Mouse (Mus musculus) MEL (cell line): ENCODE results near the gene Kctd13. TPM values are rescaled to one million over a fixed set of nuclear protein-coding genes. Genes with fewer than 3 reads are reported as not detected.

Experiments
- DNase-seq: peaks from one replicate; pipeline ENCODE4 v3.0.0; 2011; ENCODE audit warnings: low read depth, low spot score
- H3K27ac ChIP-seq: 2 replicates; pipeline ENCODE4 v1.5.1; 2012; ENCODE audit warnings: low read depth, mild to moderate bottlenecking, control low read depth, low read length, moderate library complexity; ENCODE audit not compliant: control insufficient read depth
- H3K27me3 ChIP-seq, 2 experiments: fragments of 150-350 bp in 1 of 2; sonication (generic) in 1 of 2; 2 replicates each; pipeline ENCODE4 v1.6.1; 2012; ENCODE audit warnings: low read length in 2 of 2, mild to moderate bottlenecking in 2 of 2, improper control_type of control experiment in 1 of 2, moderate library complexity in 1 of 2; ENCODE audit not compliant: insufficient read depth in 2 of 2, control insufficient read depth in 1 of 2
- H3K36me3 ChIP-seq, 2 experiments: 2 replicates each; pipeline ENCODE4 v1.6.1; 2012 to 2014; ENCODE audit warnings: low read length in 2 of 2, improper control_type of control experiment in 1 of 2, inconsistent platforms in 1 of 2, mild to moderate bottlenecking in 1 of 2; ENCODE audit not compliant: insufficient read depth in 2 of 2, control insufficient read depth in 1 of 2
- H3K4me1 ChIP-seq, 2 experiments: fragments of 150-350 bp in 1 of 2; sonication (generic) in 1 of 2; 2 replicates each; pipeline ENCODE4 v1.6.1; 2012; ENCODE audit warnings: low read length in 2 of 2, improper control_type of control experiment in 1 of 2, mild to moderate bottlenecking in 1 of 2; ENCODE audit not compliant: insufficient read depth in 2 of 2, control insufficient read depth in 1 of 2
- H3K4me3 ChIP-seq, 2 experiments: fragments of 150-350 bp in 1 of 2; sonication (generic) in 1 of 2; 2 replicates each; pipeline ENCODE4 v1.5.1; 2012; ENCODE audit warnings: low read depth in 2 of 2, low read length in 2 of 2, mild to moderate bottlenecking in 2 of 2, moderate library complexity in 2 of 2, control low read depth in 1 of 2, improper control_type of control experiment in 1 of 2; ENCODE audit not compliant: control insufficient read depth in 1 of 2, insufficient read depth in 1 of 2
- H3K79me2 ChIP-seq: 2 replicates; pipeline ENCODE4 v1.6.1; 2012; ENCODE audit warnings: mild to moderate bottlenecking, low read length, moderate library complexity; ENCODE audit not compliant: control insufficient read depth, poor library complexity, insufficient read depth
- H3K9ac ChIP-seq: 2 replicates; pipeline ENCODE4 v1.6.1; 2012; ENCODE audit warnings: low read depth, mild to moderate bottlenecking, control low read depth, low read length, moderate library complexity; ENCODE audit not compliant: control insufficient read depth, poor library complexity, severe bottlenecking
- H3K9me3 ChIP-seq: fragments of 150-350 bp; sonication (generic); replicated peaks from 2 replicates; pipeline ENCODE4 v1.6.1; 2012; ENCODE audit warnings: mild to moderate bottlenecking, low read length, improper control_type of control experiment, moderate library complexity; ENCODE audit not compliant: insufficient read depth
- CHD1 ChIP-seq: IDR thresholded peaks from 2 replicates; pipeline ENCODE4 v1.6.1; 2012; ENCODE audit warnings: low read depth, mild to moderate bottlenecking, inconsistent platforms, low read length, improper control_type of control experiment
- CTCF ChIP-seq, 3 experiments: IDR thresholded peaks in 2 of 3; conservative IDR thresholded peaks in 1 of 3; 2 replicates each; pipeline ENCODE4 v1.5.1; 2011 to 2012; ENCODE audit warnings: low read length in 3 of 3, low read depth in 2 of 3, mild to moderate bottlenecking in 2 of 3, improper control_type of control experiment in 1 of 3, inconsistent platforms in 1 of 3, mixed read lengths in 1 of 3, moderate library complexity in 1 of 3; ENCODE audit not compliant: control insufficient read depth in 1 of 3, insufficient read depth in 1 of 3, poor library complexity in 1 of 3, severe bottlenecking in 1 of 3
- ELF1 ChIP-seq: IDR thresholded peaks from 2 replicates; pipeline ENCODE4 v1.6.1; 2014; ENCODE audit warnings: low read depth, mild to moderate bottlenecking, inconsistent platforms, low read length, improper control_type of control experiment, moderate library complexity
- EP300 ChIP-seq, 2 experiments: IDR thresholded peaks; 2 replicates each; pipeline ENCODE4 v1.6.1; 2011; ENCODE audit warnings: improper control_type of control experiment in 2 of 2, low read length in 2 of 2, low read depth in 1 of 2, mild to moderate bottlenecking in 1 of 2
- GATA1 ChIP-seq: IDR thresholded peaks from 2 replicates; pipeline ENCODE4 v1.6.1; 2011; ENCODE audit warnings: low read depth, low read length, improper control_type of control experiment
- HCFC1 ChIP-seq: IDR thresholded peaks from 2 replicates; pipeline ENCODE4 v1.6.1; 2012; ENCODE audit warnings: low read depth, mild to moderate bottlenecking, inconsistent platforms, low read length, improper control_type of control experiment, moderate library complexity
- MAX ChIP-seq: IDR thresholded peaks from 2 replicates; pipeline ENCODE4 v1.6.1; 2011; ENCODE audit warnings: low read length, improper control_type of control experiment
- MAZ ChIP-seq: IDR thresholded peaks from 2 replicates; pipeline ENCODE4 v1.6.1; 2012; ENCODE audit warnings: low read depth, mild to moderate bottlenecking, inconsistent platforms, low read length, improper control_type of control experiment
- MEF2A ChIP-seq: IDR thresholded peaks from 2 replicates; pipeline ENCODE4 v1.6.1; 2014; ENCODE audit warnings: low read depth, mild to moderate bottlenecking, inconsistent platforms, low read length, improper control_type of control experiment; ENCODE audit not compliant: poor library complexity, insufficient replicate concordance, severe bottlenecking; ENCODE audit errors: extremely low read depth
- MXI1 ChIP-seq: IDR thresholded peaks from 2 replicates; pipeline ENCODE4 v1.6.1; 2011; ENCODE audit warnings: mild to moderate bottlenecking, low read depth, low read length, improper control_type of control experiment
- MYB ChIP-seq: IDR thresholded peaks from 2 replicates; pipeline ENCODE4 v1.6.1; 2011; ENCODE audit warnings: mild to moderate bottlenecking, low read depth, low read length, improper control_type of control experiment
- NELFE ChIP-seq: IDR thresholded peaks from 2 replicates; pipeline ENCODE4 v1.6.1; 2011; ENCODE audit warnings: low read depth, low read length, improper control_type of control experiment
- NRF1 ChIP-seq: IDR thresholded peaks from 2 replicates; pipeline ENCODE4 v1.6.1; 2014; ENCODE audit warnings: low read depth, mild to moderate bottlenecking, inconsistent platforms, low read length, improper control_type of control experiment, moderate library complexity; ENCODE audit not compliant: poor library complexity, insufficient read depth, severe bottlenecking
- POLR2A ChIP-seq, 2 experiments: IDR thresholded peaks; 2 replicates each; pipeline ENCODE4 v1.6.1; 2011 to 2012; ENCODE audit warnings: low read length in 2 of 2, mild to moderate bottlenecking in 2 of 2, control low read depth in 1 of 2, improper control_type of control experiment in 1 of 2, low read depth in 1 of 2, moderate library complexity in 1 of 2; ENCODE audit not compliant: control insufficient read depth in 1 of 2, insufficient read depth in 1 of 2, poor library complexity in 1 of 2
- POLR2AphosphoS2 ChIP-seq: IDR thresholded peaks from 2 replicates; pipeline ENCODE4 v1.6.1; 2011; ENCODE audit warnings: low read length, improper control_type of control experiment
- RAD21 ChIP-seq: IDR thresholded peaks from 2 replicates; pipeline ENCODE4 v1.6.1; 2011; ENCODE audit warnings: mild to moderate bottlenecking, low read depth, low read length, improper control_type of control experiment
- SIN3A ChIP-seq: IDR thresholded peaks from 2 replicates; pipeline ENCODE4 v1.6.1; 2012; ENCODE audit warnings: low read length, improper control_type of control experiment, inconsistent platforms
- TBP ChIP-seq: IDR thresholded peaks from 2 replicates; pipeline ENCODE4 v1.8.0; 2011; ENCODE audit warnings: low read depth, low read length, improper control_type of control experiment
- TCF12 ChIP-seq: IDR thresholded peaks from 2 replicates; pipeline ENCODE4 v1.6.1; 2014; ENCODE audit warnings: low read depth, mild to moderate bottlenecking, inconsistent platforms, low read length, improper control_type of control experiment, moderate library complexity
- UBTF ChIP-seq: IDR thresholded peaks from 2 replicates; pipeline ENCODE4 v1.6.1; 2012; ENCODE audit warnings: low read depth, mild to moderate bottlenecking, inconsistent platforms, low read length, improper control_type of control experiment, moderate library complexity, borderline replicate concordance; ENCODE audit not compliant: insufficient read depth
- ZC3H11A ChIP-seq: IDR thresholded peaks from 2 replicates; pipeline ENCODE4 v1.6.1; 2012; ENCODE audit warnings: low read depth, mild to moderate bottlenecking, inconsistent platforms, low read length, improper control_type of control experiment
- ZMIZ1 ChIP-seq: IDR thresholded peaks from 2 replicates; pipeline ENCODE4 v1.6.1; 2012; ENCODE audit warnings: low read depth, mild to moderate bottlenecking, inconsistent platforms, low read length, improper control_type of control experiment, moderate library complexity
- ZNF384 ChIP-seq: IDR thresholded peaks from 2 replicates; pipeline ENCODE4 v1.6.1; 2012; ENCODE audit warnings: low read depth, mild to moderate bottlenecking, inconsistent platforms, low read length, improper control_type of control experiment
- polyA plus RNA-seq, 2 experiments: library from polyadenylated mRNA; stranded (reverse) in 1 of 2; unstranded in 1 of 2; fragments of >175 nt in 1 of 2; fragments of >200 nt in 1 of 2; gene quantifications; 2 replicates each; pipeline versions ENCODE4 v1.2.1 to v1.2.4; 2012; ENCODE audit warnings: low replicate concordance in 2 of 2, low read depth in 1 of 2; ENCODE audit not compliant: insufficient read length in 2 of 2, insufficient read depth in 1 of 2, missing spikeins in 1 of 2
- total RNA-seq: library from RNA; depleted of rRNA; stranded (reverse); fragments of 300-350 nt; gene quantifications from 2 replicates; pipeline ENCODE4 v1.2.3, GENCODE M21; 2012; rRNA removed

Kctd13 gene
- total RNA-seq = 17.7 and 18.1 TPM in 2 replicates
- 10 to 100 TPM in 1 of 2 experiments, not detected in 1; 26.2 TPM for polyA plus RNA-seq

DNA sequence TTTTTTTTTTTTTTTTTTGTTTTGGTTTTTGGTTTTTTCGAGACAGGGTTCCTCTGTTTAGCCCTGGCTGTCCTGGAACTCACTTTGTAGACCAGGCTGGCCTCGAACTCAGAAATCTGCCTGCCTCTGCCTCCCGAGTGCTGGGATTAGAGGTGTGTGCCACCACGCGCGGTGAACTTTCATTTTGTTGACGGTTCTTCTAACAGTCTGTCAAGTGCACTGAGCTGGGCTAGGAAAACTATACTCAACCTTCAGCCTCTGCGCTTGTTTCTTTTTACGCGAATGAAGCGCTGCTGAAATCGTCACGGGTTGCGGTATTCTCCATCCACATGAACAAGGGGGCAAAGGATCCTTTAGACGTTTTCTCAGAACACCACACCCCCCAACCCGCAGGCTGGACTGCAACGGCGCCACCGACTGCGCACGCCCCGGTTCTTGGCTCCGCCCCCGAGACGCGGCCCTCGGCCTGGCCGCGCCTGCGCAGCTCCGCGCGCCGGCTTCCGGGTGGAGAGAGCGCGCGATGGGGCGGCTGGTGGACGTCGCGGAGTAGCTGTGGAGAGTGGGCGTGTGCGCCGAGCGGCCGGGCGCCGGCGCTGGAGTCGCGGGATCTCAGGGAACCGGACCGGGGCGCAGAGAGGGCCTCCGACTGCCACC lies at the start of gene Kctd13:
Gene Kctd13 (plus strand): TSS at position 496 of the 654 bp plus-strand sequence.
- H3K27ac ChIP-seq = peak within 1 kb of the TSS; percentile 85
- peak; percentile 100 for TF ChIP-seq NRF1
- peak; percentile 90 for TF ChIP-seq NELFE
- TF ChIP-seq ZC3H11A = no peak
- peak; percentile 53 for TF ChIP-seq TCF12
- TF ChIP-seq ELF1 = peak; percentile 98
- peak; percentile 74 to 82; a peak in 3 of 4 replicates for TF ChIP-seq POLR2A (IDR thresholded peaks at IDR 0.05; ENCODE audit: control insufficient read depth in 1 of 2, insufficient read depth in 1 of 2, low read depth in 1 of 2, low read length in 2 of 2, poor library complexity in 1 of 2)
- TF ChIP-seq MAZ = no peak; the same call in 1 of the 2 replicates
- TF ChIP-seq MYB = no peak
- TF ChIP-seq RAD21 = no peak
- TF ChIP-seq ZNF384 = 0 out of 2 replicates have a peak, but pooled peaks have one; percentile 38
- TF ChIP-seq CTCF (IDR thresholded peaks at IDR 0.05 in 2 of 3, conservative IDR thresholded peaks at IDR 0.05 in 1 of 3; ENCODE audit: control insufficient read depth in 1 of 3, insufficient read depth in 1 of 3, low read depth in 2 of 3, low read length in 3 of 3, poor library complexity in 1 of 3, severe bottlenecking in 1 of 3) = no peak
- TF ChIP-seq MXI1 = peak; percentile 22; the same call in 1 of the 2 replicates
- 0 out of 2 replicates have a peak, but pooled peaks have one; percentile 55 for TF ChIP-seq UBTF
- no peak for TF ChIP-seq MEF2A
- no peak for TF ChIP-seq GATA1
- peak; percentile 82; the same call in 1 of the 2 replicates for TF ChIP-seq SIN3A
- TF ChIP-seq CHD1 = 0 out of 2 replicates have a peak, but pooled peaks have one; percentile 84
- TF ChIP-seq ZMIZ1 = peak; percentile 81
- TF ChIP-seq TBP = peak; percentile 68
- peak; percentile 72; the same call in 1 of the 2 replicates for TF ChIP-seq POLR2AphosphoS2
- peak in 1 of 2 experiments; percentile 24; a peak in 1 of 4 replicates for TF ChIP-seq EP300 (IDR thresholded peaks at IDR 0.05; ENCODE audit: low read depth in 1 of 2, low read length in 2 of 2)
- peak; percentile 71 for TF ChIP-seq HCFC1
- no peak; the same call in 1 of the 2 replicates for TF ChIP-seq MAX
- TF ChIP-seq, all 39 proteins: peak for 15
- H3K4me3 ChIP-seq = peak within 1 kb of the TSS; percentile 85 to 99
- H3K4me1 ChIP-seq = peaks cover 20 to 31% of the 10 kb centered on the region in 2 experiments
- no peaks in the 10 kb centered on the region for H3K9me3 ChIP-seq
- peak within 1 kb of the TSS; percentile 99 for H3K9ac ChIP-seq
- H3K36me3 ChIP-seq = peaks cover 0 to 23% of the 10 kb centered on the region in 2 experiments; a peak in 2 of 4 replicates
- H3K79me2 ChIP-seq = peaks cover 14% of the 10 kb centered on the region
- peak; percentile 94 for DNase-seq
- no peaks in the 10 kb centered on the region for H3K27me3 ChIP-seq
